Mouse (Mus musculus) brain, embryonic 14.5 days (tissue): ENCODE measurements around the gene Etv1. TPM values are rescaled to one million over a fixed set of nuclear protein-coding genes. Genes with fewer than 3 reads are reported as not detected.

Experiments used
- DNase-seq: peaks from one replicate; pipeline ENCODE4 v3.0.0-alpha.2; 2011; ENCODE audit warnings: low read depth
- CTCF ChIP-seq: fragments of 200-500 bp; IDR thresholded peaks from 2 replicates; pipeline ENCODE4 v1.5.1; 2012; ENCODE audit warnings: inconsistent platforms, mild to moderate bottlenecking, moderate library complexity, borderline replicate concordance; ENCODE audit not compliant: insufficient read depth, insufficient read length; ENCODE audit errors: extremely low read depth
- POLR2A ChIP-seq: fragments of 200-500 bp; IDR thresholded peaks from 2 replicates; pipeline ENCODE4 v1.6.1; 2012; ENCODE audit warnings: mild to moderate bottlenecking, inconsistent platforms, borderline replicate concordance; ENCODE audit not compliant: poor library complexity, insufficient read depth, insufficient read length, severe bottlenecking; ENCODE audit errors: extremely low read depth
- polyA plus RNA-seq: library from polyadenylated mRNA; depleted of rRNA; stranded (reverse); fragments of >200 nt; gene quantifications from 2 replicates; pipeline ENCODE4 v1.2.3, GENCODE M21; 2012

Etv1 gene
- polyA plus RNA-seq, 1 experiment: 18.8 TPM

DNA sequence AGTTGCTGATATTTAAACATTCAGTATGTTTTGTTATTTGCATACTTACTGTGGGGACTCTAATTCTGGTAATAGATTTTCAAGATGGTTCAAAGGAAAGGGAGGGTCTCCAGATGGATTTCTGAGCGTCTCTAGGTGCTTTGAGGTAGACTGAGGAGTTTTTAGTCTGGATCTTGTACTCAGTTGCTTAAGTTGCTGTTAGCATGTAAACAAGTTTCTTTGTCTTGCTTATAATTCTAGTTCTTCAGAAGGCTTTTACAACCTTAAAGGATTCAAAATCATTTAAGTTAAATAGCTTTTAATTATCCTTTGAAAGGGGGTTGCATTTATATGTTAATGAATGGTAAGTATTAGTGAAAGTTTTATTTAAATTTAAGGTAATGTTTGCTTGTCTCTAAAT, 5.0 kb downstream of the Etv1 start:
- DNase-seq: no peak
- TF ChIP-seq CTCF (no peak), POLR2A (no peak)

GRCm38 (mm10) chr12:38786571-38786970, 7.4 kb downstream of the Etv1 start:
- DNase-seq: no peak
- no peak for TF ChIP-seq CTCF
- no peak for TF ChIP-seq POLR2A

DNA sequence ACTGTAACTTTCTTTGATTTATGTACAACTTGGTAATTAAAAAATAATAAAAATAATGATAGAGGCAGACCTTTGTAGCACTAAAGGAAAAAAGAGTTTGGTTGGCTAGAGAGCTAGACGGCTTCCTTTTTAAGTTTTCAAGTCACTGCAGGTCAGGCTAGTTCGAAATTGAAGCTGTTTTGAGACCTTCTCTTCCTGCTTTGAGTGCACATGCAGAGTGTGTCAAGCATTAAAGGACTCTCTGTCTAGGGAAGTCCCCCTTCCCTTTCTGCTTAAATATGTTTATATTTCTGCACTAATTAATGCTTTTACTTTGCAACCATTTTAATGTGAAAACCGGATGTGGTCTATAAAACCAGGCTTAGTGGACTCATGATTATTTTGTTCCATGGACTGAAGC, 8.5 kb downstream of the Etv1 start:
- no peak for DNase-seq

DNA sequence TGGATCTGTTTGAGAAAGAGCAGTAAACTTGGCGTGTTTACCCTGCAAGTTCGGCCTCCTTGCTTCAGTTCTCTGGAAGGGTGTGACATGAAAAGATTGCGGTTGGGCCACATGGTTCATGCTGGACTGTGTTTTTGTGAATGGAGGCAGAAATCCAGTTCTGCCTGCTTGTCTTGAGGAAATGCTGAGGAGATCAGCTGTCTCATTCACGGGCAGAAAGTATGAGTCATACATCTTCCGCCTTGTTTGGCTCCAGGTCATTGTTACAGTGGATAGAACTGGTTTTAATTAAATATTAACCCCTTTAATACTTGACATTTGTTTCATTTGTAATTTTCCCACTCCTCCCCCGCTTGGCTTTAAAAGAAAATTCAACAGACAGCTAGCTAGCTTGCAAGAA, 9.4 kb downstream of the Etv1 start:
- DNase-seq: peak; percentile 83
- TF ChIP-seq CTCF (no peak), POLR2A (no peak)

More for the DNA sequence above, 8.5 kb downstream of the Etv1 start:
- TF ChIP-seq POLR2A (no peak), CTCF (no peak)

- TF ChIP-seq CTCF: no peak
- TF ChIP-seq POLR2A: no peak
- DNase-seq: no peak
Observed at GRCm38 (mm10) chr12:38789789-38790355, 10.7 kb downstream of the Etv1 start.

DNA sequence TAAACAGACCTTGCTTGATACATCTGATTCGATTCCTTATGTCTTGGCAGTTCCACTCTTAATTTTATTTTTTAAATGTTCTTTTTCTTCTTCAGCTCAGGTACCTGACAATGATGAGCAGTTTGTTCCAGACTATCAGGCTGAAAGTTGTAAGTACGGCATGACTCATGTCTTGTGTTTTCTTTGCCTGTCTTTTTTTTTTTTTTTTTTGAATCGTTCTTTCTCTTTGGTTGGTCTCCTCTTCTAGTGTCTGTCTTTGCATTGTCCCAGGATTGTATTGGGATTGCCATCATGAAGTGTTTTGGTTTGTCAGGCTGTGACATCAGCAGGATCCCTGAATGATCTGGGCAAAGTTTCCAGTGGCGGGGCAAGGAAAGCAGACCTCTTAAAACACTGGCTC, 13.9 kb downstream of the Etv1 start:
- TF ChIP-seq POLR2A (no peak), CTCF (no peak)
- DNase-seq: no peak

GRCm38 (mm10) chr12:38793697-38794096, 14.5 kb downstream of the Etv1 start:
- DNase-seq: no peak
- TF ChIP-seq CTCF (no peak), POLR2A (no peak)

DNA sequence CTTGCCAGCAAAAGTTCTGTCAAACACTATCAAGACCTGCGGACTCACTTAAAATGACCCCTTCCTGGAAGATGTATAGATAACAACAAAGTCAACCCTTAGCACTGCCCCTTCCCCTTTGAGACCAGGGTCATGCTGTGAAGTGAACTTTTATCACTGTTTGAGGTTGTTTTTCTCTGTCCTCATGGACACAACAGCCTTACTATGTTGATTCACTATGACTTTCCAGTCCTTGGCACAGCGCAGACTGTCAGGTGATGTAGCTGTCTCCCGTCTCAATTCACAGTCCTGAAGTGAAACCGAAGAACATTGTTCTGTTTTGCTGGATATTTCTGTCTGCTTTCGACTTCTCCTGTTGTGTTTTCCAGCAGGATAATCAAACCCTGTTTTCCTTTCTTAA, 27.9 kb downstream of the Etv1 start:
- DNase-seq: no peak
- TF ChIP-seq CTCF (no peak), POLR2A (no peak)

- no peak for TF ChIP-seq POLR2A
- TF ChIP-seq CTCF: no peak
- DNase-seq: no peak
Observed at GRCm38 (mm10) chr12:38812392-38812791, 33.2 kb downstream of the Etv1 start.

DNA sequence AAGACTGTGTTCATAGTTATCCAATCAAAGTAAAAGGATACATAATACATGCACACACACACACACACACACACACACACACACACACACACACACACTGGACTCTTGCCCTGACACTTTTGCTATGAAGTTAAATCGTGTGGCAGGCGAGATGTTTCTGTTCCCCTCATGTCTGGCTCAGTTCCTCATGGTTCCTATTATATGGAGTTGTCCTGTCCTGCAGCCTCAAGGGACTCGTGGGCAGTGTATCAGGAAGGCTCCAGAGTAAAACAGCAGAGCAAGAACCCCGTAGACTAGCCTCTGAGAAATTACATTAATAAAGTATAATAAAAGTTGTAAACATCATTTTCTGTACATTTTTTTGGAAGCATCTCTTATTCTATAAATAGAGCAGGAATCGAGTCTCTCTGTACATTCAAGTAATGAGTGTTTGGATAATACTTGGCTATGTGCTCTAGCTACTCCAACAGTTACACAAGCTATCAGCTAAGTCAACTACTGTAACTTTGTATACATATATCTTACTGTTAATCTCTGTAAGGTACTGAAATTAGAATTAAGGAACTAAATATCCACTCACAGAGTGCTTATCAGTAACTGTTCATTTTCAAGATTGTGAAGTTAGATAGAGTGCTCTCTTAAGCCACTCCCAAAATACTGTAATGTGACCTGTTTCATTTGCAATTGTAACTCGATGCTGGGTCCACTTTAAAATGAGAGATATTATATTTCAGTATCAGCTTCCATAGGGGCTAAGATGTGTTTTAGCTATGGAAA, 35.0 kb downstream of the Etv1 start:
- DNase-seq: no peak
- TF ChIP-seq CTCF: no peak
- no peak for TF ChIP-seq POLR2A

DNA sequence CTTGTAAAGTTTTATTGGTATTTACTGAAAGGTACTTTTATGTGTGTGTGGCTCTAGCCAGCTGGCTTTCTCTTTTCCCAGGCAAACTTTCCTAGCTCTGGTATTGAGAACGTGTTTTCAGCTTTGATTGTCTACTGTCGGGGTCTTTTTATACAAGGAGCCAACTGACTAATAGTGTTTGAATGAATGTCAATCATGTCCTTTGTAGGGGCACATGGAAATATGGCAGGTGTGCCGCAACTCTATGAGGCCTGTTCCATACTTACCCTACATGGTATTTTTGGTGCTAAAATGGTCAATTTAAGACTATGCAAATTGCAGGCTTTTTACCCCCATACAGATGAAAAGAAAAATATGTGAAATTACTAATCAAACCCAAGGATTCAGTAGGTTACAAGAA, 37.1 kb downstream of the Etv1 start:
- peak; percentile 39 for DNase-seq
- TF ChIP-seq POLR2A (no peak), CTCF (no peak)

DNA sequence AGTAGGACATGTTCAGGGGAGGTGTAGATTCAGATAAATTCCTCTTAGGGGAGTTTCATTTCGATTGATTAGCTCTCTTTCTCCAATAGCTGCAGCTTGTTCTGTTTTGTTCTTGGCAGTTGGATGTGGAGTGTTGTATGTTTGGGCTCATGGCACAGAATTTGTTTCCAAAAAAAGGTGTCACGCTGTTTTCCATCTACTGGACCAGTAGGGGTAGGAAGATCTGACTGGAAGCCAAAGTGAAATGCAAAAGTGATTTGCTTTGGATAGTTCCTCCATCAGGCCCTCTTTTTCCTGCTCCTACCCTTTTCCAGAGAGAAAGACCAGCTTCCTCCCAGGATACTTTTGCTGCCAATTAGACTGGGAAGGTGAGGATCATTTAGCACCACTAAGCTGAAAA, 39.1 kb downstream of the Etv1 start:
- no peak for DNase-seq
- TF ChIP-seq POLR2A: no peak
- TF ChIP-seq CTCF: no peak
